Mouse (Mus musculus) retina, postnatal 7 days (tissue): ENCODE data around the gene Sipa1l3.

Experiments
- DNase-seq: peaks from one replicate; pipeline ENCODE4 v3.0.0-alpha.2; 2012; ENCODE audit warnings: low read depth, low spot score

The Sipa1l3 gene

DNA sequence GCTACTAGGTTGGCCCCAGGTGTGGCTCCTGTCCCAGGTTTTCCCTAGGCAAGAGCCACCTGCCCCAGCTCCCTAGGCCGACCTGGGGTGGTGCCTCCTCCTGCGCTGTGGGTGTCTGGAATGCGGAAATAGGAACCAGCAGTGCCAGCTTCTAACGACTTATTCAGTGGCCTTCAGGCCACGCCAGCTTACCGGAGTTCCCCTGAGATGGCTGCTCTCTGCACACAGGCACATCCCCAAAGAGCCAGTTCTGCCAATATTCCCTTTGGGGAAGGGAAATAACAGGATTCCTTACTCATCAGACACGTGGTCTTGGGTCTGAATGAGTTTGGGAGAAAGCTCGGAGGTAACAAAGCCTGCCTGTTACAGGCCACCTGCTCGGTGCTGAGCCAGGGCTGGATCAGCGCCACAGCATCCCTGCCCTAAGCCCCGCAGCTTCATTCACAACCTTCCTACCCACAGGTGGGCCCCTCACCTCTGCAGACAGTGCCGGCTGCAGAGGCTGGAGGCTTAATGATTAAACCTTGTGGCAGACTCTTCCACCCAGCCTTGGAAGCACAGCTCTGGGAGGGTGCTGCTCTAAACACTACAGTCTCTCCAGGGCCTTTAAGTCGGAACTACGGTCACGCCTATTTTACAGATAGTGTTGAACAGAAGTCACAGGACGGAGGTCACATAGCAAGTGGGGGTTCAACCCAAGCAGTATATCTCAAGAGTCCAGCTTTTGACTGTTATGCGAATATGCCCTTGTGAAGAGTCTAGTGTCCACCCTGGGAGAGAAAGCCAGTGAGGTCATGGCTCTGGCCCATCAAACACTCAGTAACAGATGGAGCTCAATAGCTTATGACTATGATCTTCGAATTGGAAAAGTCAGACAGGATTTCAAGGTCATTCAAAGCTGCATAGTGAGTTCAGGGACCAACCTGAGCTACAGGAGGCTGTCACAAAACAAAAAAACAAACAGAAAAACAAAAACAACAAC lies 12.8 kb downstream of the Sipa1l3 start:
- no peak for DNase-seq

GRCm38 (mm10) chr7:29504683-29505290 lies 13.7 kb downstream of the Sipa1l3 start:
- no peak for DNase-seq

GRCm38 (mm10) chr7:29503616-29504015 lies 14.8 kb downstream of the Sipa1l3 start:
- no peak for DNase-seq

DNA sequence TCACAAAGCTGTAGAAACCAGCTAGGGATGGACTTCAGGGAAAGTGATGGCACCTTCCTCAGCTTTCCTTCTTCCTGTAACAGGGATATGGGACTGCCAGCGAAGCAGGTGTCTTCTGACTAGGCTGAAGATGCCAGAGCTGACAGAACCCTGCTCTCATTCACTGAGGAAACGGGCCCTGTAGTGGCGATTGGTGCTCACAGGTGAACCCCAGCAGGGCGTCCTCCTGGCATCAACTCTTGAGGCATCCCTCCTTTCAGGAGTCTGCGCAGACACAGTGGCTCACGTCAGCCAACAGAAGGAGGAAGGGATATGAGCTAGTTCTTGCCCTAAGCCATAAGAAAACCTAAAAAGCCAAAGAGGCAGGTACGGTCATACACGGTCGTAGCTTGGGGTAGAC lies 17.2 kb downstream of the Sipa1l3 start:
- no peak for DNase-seq

DNA sequence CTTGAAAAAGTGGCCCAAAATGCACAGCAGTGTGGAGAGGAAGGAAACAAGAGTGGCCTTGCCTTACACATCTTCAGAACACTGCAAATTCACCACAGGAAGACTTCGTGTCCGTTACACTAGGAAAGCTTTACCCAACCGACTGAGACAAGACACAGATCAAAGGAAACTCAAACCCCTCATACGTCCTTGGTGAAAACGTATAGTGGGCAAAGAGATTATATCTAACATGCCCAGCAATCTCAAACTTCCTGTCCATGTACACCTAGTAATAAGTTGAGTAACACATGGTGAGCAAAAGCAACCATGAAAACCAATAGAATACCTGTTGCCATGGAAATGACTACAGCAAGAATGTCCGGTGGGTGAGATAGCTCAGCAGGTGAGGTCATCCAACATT lies 19.4 kb downstream of the Sipa1l3 start:
- DNase-seq = no peak

DNA sequence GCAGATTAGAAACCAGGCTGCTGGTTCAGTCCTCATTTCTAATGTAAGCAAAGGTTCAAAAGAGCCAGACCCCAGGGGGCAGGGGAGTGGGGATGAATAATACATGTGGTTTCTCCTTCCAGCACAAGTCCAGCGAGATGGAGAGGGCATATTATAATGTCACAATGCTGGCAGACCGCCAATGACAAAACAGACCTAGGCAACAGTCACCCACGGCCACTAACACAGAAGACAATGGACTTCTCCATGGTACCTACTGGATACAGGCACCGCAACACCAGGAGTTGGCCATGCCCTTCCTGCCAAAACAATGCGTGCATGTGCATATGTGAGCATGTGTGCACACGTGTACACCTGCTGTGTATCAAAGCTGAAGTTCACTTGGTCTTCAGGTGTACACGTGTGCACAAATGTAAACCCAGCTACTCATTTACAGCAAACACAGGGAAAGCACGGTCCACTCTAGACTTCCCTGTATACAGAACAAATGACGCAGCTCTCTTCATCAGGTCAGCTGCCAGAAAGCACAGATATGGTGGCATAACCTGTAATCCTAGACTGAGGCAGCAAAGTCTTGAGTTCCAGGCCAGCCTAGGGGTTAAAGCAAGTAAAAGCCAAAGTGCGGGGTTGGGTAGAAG lies 21.4 kb downstream of the Sipa1l3 start:
- no peak for DNase-seq

GRCm38 (mm10) chr7:29496332-29496731 lies 22.1 kb downstream of the Sipa1l3 start:
- no peak for DNase-seq

DNA sequence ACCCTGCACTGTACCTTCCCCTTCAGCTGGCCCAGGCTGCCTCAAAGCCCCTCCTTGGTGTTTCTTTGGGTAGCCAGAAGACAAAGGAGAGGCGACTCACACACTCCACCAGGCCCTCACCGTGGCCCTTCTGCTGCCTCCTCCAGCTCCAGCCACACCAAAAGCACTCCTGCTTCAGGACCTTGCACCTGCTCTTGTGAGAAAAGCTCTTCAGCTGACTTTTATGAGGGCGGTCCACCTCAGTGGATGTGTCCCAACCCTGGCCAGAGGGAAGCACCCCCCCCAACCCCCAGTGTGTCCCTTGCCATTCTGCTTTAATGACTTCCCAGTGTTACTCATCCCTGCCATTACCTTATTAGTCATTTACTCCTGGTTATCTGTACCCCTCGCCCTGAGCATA lies 22.6 kb downstream of the Sipa1l3 start:
- no peak for DNase-seq

- DNase-seq = no peak
These were observed 23.6 kb downstream of the Sipa1l3 start for GRCm38 (mm10) chr7:29494854-29495253.

GRCm38 (mm10) chr7:29494015-29494414 lies 24.4 kb downstream of the Sipa1l3 start:
- DNase-seq = no peak

- no peak for DNase-seq
These were observed 25.4 kb downstream of the Sipa1l3 start for GRCm38 (mm10) chr7:29492992-29493391.

DNA sequence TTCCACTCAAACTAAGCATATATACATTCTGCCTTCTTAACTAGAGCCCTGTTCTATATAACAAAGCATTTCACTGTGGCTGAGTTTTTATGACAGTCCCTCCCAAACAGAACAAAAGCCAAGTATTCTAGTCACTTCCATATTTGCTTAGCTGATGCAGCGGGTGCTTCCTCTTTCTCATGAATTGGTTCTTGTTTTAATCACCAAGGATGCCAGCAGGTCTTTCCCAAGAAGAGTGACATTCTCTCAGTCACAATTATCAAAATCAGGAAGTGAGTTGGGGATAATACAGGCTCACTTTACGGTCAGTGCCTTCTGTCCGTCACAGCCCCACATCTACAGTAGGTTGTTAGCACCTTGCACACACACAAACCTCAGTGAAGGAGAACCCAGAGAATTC lies 26.6 kb downstream of the Sipa1l3 start:
- DNase-seq = no peak

- DNase-seq = no peak
These were observed 27.0 kb downstream of the Sipa1l3 start for GRCm38 (mm10) chr7:29491471-29491755.

DNA sequence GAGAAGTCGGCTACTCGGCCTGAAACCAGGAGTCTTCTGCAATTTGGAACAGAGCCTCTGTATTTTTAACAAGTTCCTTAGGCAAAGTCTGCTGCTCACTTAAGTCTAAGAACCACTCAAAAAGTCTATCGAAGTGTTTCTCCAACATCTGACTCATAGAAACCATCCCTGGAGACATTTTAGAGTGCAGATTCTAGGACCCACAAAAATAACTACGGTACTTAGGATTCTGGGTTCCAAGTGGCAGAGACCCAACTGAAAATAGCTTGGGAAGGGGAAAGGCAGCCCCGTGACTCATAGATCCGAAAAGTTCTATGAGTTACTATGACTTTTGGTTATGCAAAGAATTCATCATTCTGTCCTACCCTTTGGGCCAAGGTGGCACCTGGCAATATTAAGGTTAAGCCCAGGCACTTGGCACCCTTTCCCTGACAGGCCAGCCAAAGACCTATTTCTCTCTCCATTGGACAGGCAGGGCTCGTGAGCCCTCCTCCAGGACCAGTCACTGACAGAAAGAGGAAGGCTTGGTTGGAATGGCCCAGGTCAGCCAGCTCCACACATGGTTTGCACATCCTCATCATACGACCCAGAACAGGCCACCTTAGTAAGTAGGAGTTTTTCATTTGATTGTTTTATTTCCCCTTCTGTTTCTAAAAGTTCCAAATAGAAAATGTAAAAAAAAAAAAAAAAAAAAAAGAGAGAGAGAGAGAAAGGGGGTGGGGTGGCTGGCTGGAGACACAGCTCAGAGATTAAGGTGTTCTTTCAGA lies 27.6 kb downstream of the Sipa1l3 start:
- DNase-seq = no peak

DNA sequence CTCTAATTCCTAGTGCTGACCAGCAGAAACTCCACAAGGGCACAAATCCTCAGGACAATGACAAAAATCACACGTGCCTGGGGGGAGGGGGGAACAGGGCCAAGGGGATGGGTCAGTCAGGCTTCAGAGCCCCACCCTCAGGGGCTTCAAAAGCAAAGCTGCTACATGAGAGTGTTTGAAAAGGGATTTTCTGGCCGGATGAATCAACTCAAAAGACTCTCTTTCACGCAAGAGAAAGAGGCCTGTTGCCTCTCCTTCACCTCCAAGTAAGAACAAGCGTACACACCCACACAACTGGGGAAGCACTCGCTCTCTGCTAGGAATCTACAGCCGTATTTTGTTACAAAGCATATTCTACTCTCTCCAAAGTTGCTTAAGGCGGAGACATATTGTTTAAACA lies 28.6 kb downstream of the Sipa1l3 start:
- DNase-seq = no peak

- DNase-seq = no peak
These were observed 29.1 kb downstream of the Sipa1l3 start for GRCm38 (mm10) chr7:29489364-29489763.

DNA sequence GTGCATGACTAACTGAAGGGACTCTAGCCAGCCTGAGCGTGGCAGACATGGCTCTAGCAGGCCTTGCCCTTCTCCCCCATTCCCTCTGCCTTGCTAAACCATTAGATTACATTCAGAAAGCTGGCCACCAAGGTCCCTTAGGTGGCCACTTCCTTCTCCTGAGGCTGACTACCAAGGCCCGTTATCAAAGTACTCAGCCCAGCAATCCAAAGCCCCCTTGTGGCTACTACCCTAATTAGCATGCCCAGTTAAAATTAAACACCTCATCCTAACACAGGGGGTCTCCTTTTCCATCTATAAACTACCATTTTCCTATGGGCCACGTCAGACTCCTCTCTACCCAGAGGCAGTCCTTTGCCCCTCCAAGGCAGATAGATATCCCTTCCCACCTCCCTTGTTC lies 31.7 kb downstream of the Sipa1l3 start:
- no peak for DNase-seq

GRCm38 (mm10) chr7:29485721-29486120 lies 32.7 kb downstream of the Sipa1l3 start:
- no peak for DNase-seq

GRCm38 (mm10) chr7:29483556-29483955 lies 34.9 kb downstream of the Sipa1l3 start:
- DNase-seq = no peak

- no peak for DNase-seq
These were observed 36.9 kb downstream of the Sipa1l3 start for GRCm38 (mm10) chr7:29481345-29482155.
